Mouse (Mus musculus) left cerebral cortex, postnatal 14 days (tissue): ENCODE results near the gene Krt4. TPM values are rescaled to one million over a fixed set of nuclear protein-coding genes. Genes with fewer than 3 reads are reported as not detected.

ENCODE experiments used
- DNase-seq, 2 experiments: peaks; one replicate each; pipeline ENCODE4 v3.0.0; 2021 to 2022; ENCODE audit warnings: low spot score in 2 of 2, mixed read lengths in 1 of 2
- intact Hi-C: fragments of 180-260 bp; cut with DNase I; formaldehyde crosslinking; loops from one replicate; pipeline ENCODE4 v1.15.1; 2025
- long read RNA-seq, 2 experiments: library from polyadenylated mRNA; stranded (forward); transcript quantifications; one replicate each; pipeline ENCODE4 v2.0.0; 2021
- total RNA-seq, 2 experiments: library from RNA; stranded (reverse); gene quantifications; 2 replicates each; pipeline ENCODE4 v1.2.3; 2021

The Krt4 gene
- total RNA-seq, result not detected
- long read RNA-seq, experiment 1, result 0 reads
- long read RNA-seq, experiment 2, result 0 reads

GRCm38 (mm10) chr15:101924635-101925034 lies at the start of gene Krt4:
Krt4 (minus strand) TSS chr15:101924735.
- DNase-seq, result no peak
- intact Hi-C loops, result no loop called here

DNA sequence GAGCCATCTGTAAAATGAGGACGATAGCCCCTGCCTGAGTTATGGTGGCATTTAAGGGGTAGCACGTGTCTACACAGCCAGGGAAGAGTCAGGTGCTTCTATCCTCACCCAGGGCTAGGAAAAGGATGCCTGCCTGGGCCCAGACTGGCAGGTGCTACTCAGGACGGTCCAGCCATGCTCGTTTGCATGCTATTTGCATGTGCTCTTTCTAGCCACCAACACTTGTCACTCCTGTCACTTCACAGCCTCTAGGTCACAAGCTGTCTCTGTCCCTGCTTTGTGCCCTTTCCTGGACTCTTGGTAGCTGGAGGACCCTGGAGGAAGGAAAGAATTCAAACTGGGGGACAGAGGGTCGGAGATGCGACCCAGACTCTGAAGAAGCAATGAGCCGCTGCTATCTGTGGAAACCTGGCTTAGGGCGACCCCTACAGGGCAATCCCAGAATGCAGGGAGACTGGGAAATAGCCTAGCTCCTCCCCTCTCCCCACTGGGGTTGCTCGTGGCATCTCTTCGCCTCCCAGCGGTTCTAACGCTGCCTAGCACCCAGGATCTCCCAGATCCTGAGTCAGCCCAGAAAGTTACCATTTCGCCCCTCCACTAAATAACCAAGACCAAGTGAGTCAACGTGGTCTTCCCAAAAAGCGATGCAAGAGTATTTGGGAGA lies 49.0 kb upstream of the Krt4 start:
- peak; percentile 98 to 99 for DNase-seq
- intact Hi-C loops, result loop anchor here (1.0 to 5.0 kb wide), 3 partner anchors 96 to 454 kb away; no protein-coding TSS in a partner anchor

GRCm38 (mm10) chr15:101970536-101970935 lies 46.0 kb upstream of the Krt4 start:
- intact Hi-C loops, result loop anchor here (5.0 kb wide), 1 partner anchor 93 kb away; no protein-coding TSS in a partner anchor
- DNase-seq, result peak in 1 of 2 experiments; percentile 39

DNA sequence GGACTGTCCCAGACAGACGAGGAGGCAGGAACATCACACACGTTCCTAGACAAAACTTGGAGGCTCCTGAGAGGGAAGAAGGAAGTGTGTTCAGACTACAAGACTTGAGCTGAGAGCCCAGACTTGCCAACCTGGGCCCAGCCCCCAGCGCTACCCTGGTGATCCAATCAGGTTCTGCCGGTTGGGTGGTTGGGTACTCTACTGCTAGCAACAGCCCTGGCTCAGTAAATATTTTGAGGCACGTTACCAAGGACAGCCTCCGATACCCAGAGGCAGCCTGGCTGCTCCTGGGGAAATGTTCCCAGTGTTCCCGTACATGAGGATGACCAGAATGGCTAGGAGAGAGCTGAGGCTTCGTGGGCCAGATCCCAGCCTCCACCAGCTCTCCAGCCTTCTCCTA lies 42.3 kb upstream of the Krt4 start:
- DNase-seq, result no peak
- intact Hi-C loops, result no loop called here

GRCm38 (mm10) chr15:101958891-101959290 lies 34.4 kb upstream of the Krt4 start:
- no peak for DNase-seq
- intact Hi-C loops, result no loop called here

DNA sequence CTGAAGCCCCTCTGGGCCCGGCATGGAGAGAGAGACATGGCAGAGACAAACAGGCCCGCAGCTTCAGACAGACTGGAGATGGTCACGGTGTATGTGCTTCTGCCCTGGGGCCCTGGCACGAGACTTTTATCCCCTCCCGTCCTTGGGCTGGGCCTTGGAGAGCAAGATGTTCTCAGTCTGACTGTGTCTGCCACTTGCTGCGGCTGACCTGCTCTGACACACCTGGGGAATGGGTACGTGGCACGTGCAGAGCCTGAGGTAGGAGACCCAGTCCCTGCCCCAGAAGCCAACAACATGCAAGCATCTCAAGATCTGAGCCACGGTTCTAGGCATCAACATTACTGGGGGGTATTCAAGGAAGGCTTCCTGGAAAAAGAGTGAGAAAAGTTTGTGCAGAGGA lies 29.7 kb upstream of the Krt4 start, which contains the start of gene Krt78:
TSS of gene Krt78 (minus strand) at position 101 of the 400 bp plus-strand sequence.
- intact Hi-C loops, result no loop called here
- no peak for DNase-seq

DNA sequence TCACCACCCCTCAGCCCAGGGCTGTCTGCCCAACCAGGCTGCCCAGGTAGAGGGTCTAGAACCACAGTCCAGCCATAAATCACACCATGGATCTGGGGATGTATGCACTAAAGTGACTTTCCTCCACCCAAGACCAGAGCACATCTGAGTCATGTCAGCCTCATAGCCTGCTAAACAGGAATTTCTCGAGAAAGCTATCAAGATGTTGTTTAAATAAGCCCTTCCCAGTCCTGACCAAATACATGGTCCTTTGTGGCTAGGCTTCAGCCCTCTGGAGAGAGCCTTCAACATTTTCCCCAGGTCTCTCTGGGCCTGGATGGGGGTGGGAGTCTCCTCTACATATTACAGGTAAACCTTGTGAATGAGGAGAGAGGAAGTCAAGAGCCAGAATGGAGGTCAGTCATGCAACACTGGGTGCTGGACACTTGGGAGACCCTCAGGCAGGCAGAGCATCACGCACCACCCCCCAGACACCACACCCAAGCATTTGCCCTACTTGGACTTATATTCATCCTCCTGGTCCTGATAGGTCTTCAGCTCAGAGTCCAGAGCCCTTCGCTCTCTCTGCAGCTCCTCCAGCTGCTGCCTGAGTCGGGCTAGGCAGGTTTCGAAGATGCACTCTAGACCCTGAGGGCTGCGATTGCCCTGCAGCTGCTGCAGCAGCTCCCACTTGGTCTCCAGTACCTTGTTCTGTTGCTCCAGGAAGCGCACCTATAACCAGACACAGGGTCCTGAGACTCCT lies 28.4 kb upstream of the Krt4 start:
- intact Hi-C loops, result no loop called here
- no peak for DNase-seq

GRCm38 (mm10) chr15:101945430-101945829 lies 20.9 kb upstream of the Krt4 start:
- intact Hi-C loops, result no loop called here
- DNase-seq, result no peak

DNA sequence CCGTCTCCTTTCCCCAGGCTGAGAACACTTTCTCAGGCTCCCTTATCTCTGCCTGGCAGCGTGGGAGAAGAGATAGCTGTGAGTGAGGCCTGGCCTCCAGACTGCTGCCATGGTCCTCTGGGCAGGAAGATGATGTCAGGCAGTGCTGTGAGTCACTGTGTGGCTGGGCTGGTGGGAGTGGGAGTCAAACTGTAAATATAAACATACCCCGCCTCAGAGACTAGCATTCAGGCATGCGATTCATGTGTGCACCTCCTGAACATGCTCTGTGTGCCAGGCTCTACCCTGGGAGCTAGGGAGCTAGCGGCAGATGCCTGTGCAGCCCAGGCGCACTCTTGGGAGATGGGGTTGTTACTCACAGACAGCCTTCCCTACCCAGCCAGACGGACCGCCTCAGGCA lies 17.4 kb upstream of the Krt4 start:
- DNase-seq, result no peak
- intact Hi-C loops, result no loop called here

DNA sequence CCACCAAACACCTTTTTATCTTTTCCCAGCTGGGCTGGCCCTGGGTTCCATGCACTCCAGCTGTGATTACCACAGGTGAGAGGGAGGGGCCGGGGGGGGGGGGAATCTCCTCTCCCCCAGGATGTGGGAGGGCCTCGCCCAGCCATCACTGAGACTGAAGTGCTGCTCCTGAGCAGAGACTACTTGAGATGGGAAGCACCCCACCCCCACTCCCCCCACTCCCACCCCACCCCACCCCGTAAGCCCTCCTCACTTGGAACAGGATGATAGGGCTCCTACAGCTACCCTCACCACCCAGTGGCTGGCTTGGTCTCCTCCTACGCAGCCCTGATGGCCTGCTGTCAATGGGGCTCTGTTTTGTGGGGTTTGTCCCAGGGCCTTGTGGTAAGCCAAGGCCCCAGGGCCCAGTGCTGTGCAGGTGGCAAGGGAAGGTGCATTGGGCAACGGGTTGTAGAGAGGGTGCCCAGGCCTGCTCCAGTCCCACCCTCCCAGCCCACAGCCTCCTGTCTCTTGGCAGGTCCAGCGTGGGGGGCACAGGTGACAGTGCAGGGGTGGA lies 15.8 kb upstream of the Krt4 start, which contains the start of gene Krt79:
TSS of gene Krt79 (minus strand) at position 51 of the 556 bp plus-strand sequence.
- no peak for DNase-seq

GRCm38 (mm10) chr15:101938600-101939308 lies 14.2 kb upstream of the Krt4 start:
- DNase-seq, result no peak
- intact Hi-C loops, result no loop called here

More for the DNA sequence above, 15.8 kb upstream of the Krt4 start, which contains the start of gene Krt79:
- intact Hi-C loops, result no loop called here

- intact Hi-C loops, result no loop called here
These were observed 8.5 kb upstream of the Krt4 start for GRCm38 (mm10) chr15:101933024-101933423.

GRCm38 (mm10) chr15:101929666-101930065 lies 5.1 kb upstream of the Krt4 start:
- intact Hi-C loops, result no loop called here
- no peak for DNase-seq

More at GRCm38 (mm10) chr15:101933024-101933423, 8.5 kb upstream of the Krt4 start:
- DNase-seq, result no peak

- intact Hi-C loops, result no loop called here
- DNase-seq, result no peak
These were observed 4.6 kb upstream of the Krt4 start for GRCm38 (mm10) chr15:101929087-101929486.

GRCm38 (mm10) chr15:101927340-101928080 lies 3.0 kb upstream of the Krt4 start:
- no peak for DNase-seq
- intact Hi-C loops, result no loop called here

- intact Hi-C loops, result no loop called here
These were observed 506 bp upstream of the Krt4 start for GRCm38 (mm10) chr15:101925041-101925440.

DNA sequence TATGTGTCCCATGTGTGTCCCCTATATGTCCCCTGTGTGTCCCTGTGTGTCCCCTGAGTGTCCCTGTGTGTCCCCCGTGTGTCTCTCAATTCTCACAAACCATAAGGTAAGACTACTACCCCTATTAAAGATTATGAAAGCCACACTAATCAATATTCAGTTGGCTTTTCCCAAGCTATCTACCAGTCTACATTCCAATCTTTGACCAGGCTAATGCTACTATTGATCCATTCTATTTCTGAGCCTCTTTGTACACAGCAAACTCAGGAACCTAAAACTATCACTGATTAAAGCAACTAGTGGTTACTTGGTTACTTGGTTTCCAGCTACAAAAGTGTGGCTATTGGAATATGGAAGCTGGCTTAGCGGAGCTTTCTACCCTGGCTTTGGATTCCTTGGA lies 2.2 kb downstream of the Krt4 start:
- intact Hi-C loops, result no loop called here

More at GRCm38 (mm10) chr15:101925041-101925440, 506 bp upstream of the Krt4 start:
- DNase-seq, result no peak

GRCm38 (mm10) chr15:101916072-101916471 lies 8.5 kb downstream of the Krt4 start:
- no peak for DNase-seq
- intact Hi-C loops, result no loop called here

More for the DNA sequence above, 2.2 kb downstream of the Krt4 start:
- DNase-seq, result no peak

- intact Hi-C loops, result no loop called here
- DNase-seq, result no peak
These were observed 19.7 kb downstream of the Krt4 start for GRCm38 (mm10) chr15:101904849-101905248.
